Mouse (Mus musculus) small intestine, adult 2 months (tissue): ENCODE data around the gene Ntm.

ENCODE experiments used
- CTCF ChIP-seq: fragments of 200-500 bp; IDR thresholded peaks from 2 replicates; pipeline ENCODE4 v1.5.1; 2012; ENCODE audit warnings: low read depth, mild to moderate bottlenecking, control low read depth, inconsistent platforms, low read length, moderate library complexity, mixed read lengths; ENCODE audit not compliant: insufficient replicate concordance, insufficient read length; ENCODE audit errors: extremely low read depth
- POLR2A ChIP-seq: fragments of 200-500 bp; IDR thresholded peaks from 2 replicates; pipeline ENCODE4 v1.6.1; 2012; ENCODE audit warnings: low read depth, mild to moderate bottlenecking, control low read depth, inconsistent platforms, low read length, moderate library complexity

DNA sequence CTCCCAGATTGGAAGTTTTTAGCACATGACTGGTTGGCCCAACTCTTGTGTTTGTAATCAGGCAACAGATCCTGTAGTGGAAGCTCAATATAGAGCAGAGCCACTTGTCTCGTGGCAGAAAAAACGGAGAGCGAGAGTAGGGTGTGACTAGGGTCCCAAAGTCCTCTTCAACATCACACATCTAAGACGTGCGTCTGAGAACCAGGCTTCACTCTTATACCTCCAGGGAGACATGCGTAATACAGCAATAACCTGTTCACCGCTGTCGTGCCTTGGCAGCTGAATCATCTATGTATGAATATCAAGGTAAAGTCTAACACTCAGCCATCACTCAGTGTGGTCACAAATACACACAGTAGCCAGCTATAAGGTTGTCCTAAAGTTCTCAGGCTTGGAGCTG lies 412.8 kb downstream of the Ntm start:
- TF ChIP-seq CTCF (no peak), POLR2A (no peak)
